Mouse (Mus musculus) cerebellum, adult 2 months (tissue): ENCODE results near the gene Cry2.

Experiments
- CTCF ChIP-seq: fragments of 200-500 bp; IDR thresholded peaks from 2 replicates; pipeline ENCODE4 v1.5.1; 2011; ENCODE audit warnings: low read depth, mild to moderate bottlenecking, control low read depth, low read length, moderate library complexity, borderline replicate concordance; ENCODE audit not compliant: insufficient read depth
- POLR2A ChIP-seq: fragments of 200-500 bp; IDR thresholded peaks from 2 replicates; pipeline ENCODE4 v1.6.1; 2011; ENCODE audit warnings: low read length, control low read depth, borderline replicate concordance; ENCODE audit not compliant: insufficient read depth

GRCm38 (mm10) chr2:92431611-92432179, 2.1 kb downstream of the Cry2 start:
- no peak for TF ChIP-seq CTCF
- TF ChIP-seq POLR2A: no peak
